Mouse (Mus musculus) lung, postnatal 0 days (tissue): ENCODE data around the gene Stx6.

Experiments
- CTCF ChIP-seq: IDR thresholded peaks from 2 replicates; pipeline ENCODE4 v1.5.1; 2016; ENCODE audit warnings: antibody characterized with exemption, mild to moderate bottlenecking
- EP300 ChIP-seq: IDR thresholded peaks from 2 replicates; pipeline ENCODE4 v1.6.1; 2016; ENCODE audit warnings: antibody characterized with exemption, mild to moderate bottlenecking, control low read depth

DNA sequence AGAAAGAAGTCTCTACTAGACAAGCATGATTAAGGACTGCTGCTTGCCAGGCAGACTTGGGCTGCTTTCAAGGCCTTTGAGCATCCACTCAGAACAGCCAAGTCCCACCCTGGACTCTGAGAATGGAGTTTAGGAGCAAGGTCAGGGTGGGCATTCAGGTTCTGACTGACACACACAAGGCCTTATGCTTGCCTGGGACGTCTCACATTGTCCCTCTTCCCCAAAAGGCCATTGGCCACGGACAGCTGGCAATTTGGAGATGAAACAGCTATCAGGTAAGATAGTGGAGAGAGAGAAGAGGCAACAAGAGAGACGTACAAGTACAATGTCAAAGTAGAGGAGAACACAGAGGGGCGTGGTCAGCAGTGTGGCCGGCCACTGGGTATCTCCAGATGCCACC lies 93.1 kb downstream of the Stx6 start:
- TF ChIP-seq CTCF (no peak), EP300 (no peak)
